Comparison of ENCODE assay signal across 1 mouse cellular context in the genomic region with DNA sequence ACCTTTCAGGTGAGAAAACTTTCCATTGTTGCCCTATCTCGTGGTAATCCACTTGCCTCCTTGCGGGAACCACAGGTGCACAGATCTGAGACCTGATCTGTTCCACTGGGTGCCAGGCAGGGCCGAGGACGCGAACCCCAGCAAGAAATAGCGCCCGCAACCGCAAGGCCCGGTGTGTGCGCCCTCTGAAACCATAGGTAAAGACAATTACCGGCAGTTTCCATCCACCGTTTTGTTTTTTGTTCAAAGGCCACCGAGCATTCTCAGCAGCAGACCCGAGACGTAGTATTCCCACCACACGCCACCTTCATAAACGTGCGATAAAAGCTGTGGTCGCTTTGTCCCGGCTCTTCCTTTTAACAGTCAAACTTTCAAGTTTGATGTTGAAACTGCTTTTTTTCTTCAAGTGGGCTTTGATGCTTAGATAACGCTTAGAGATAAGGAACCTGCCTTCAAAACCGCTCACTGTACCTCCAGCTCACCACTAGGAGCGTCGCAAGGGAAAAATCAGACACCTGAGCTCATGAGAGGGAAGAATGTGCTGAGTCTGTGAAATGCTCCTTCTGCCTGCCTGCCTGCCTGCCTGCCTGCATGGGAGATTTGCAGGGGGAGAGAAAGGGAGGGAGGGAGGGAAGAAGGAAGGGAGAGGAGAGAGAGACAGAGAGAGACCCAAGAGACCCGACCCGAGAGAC.
TF ChIP-seq lines count a peak whose summit lies in the region.

No protein-coding gene starts in this region.

TF ChIP-seq in CH12.LX, 34 proteins besides CTCF, POLR2A, EP300 and RAD21 (continued from another document):
- no peak for TF ChIP-seq GABPA (IDR thresholded peaks at IDR 0.05; ENCODE audit: insufficient replicate concordance, low read depth, low read length)
- no peak for TF ChIP-seq ZMIZ1 (IDR thresholded peaks at IDR 0.05; ENCODE audit: low read depth, low read length)
- no peak; the same call in 1 of the 2 replicates for TF ChIP-seq SIN3A (IDR thresholded peaks at IDR 0.05; ENCODE audit: low read length)
